Mouse (Mus musculus) heart, adult 2 months (tissue): Measurements from ENCODE around the gene Plcl2.

ENCODE experiments used
- CTCF ChIP-seq: fragments of 200-600 bp; IDR thresholded peaks from 2 replicates; pipeline ENCODE4 v1.8.1; 2022; ENCODE audit warnings: antibody characterized with exemption, mild to moderate bottlenecking, moderate library complexity
- EP300 ChIP-seq: fragments of 200-500 bp; IDR thresholded peaks from 2 replicates; pipeline ENCODE4 v1.6.1; 2011; ENCODE audit warnings: low read depth, low read length, control low read depth; ENCODE audit not compliant: insufficient read depth
- POLR2A ChIP-seq: fragments of 200-500 bp; IDR thresholded peaks from 2 replicates; pipeline ENCODE4 v1.6.1; 2011; ENCODE audit warnings: mild to moderate bottlenecking, low read depth, low read length, control low read depth; ENCODE audit not compliant: insufficient read depth

DNA sequence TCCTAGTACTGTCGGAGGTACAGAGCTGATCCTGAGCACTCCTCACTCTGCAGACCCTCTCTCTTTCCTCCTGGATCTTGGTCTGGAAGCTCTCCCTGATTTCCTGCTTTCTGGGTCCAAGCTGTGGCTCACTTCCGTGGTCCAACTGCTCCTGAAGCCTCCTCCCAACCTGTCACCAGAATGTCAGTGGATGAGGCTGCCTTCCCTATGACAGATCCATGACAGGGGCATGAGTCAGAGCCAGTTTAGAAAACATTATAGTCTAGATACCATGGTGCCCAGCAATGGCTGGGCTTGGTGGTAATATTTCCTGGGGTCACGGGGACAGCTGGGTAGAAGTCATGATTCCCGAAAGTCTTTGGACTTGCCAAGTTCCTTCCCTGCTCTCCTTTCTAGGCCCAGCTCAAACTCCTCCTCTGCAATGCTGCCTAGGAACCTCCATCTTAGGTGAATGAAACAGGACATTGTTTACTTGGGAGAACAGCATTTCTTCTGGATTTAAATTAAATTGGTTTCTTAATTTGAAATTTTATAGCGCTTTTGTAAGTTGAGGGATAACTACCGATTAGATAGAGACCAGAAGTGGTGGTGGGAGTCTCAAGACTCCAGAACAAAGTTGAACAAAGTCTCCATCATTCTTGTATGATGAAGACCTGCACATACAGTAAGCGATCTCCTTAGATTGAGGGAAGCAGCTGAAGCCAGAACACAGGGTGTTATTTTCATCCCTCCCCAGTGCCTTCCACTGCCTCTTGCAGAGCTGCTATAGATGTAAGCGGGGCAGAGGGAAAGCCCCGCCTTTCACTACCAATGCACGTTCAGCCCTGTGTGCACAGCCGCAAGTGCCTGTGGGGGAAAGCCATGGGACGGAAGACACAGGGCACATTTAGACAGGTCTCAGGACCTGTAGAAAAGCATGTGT, 170.7 kb downstream of the Plcl2 start:
- TF ChIP-seq CTCF, result no peak
- TF ChIP-seq EP300, result no peak
- TF ChIP-seq POLR2A, result no peak
